Mouse (Mus musculus) embryonic facial prominence, embryonic 12.5 days (tissue): ENCODE measurements around the gene Pik3cd. TPM values are rescaled to one million over a fixed set of nuclear protein-coding genes. Genes with fewer than 3 reads are reported as not detected.

ENCODE experiments used
- ATAC-seq: fragments of 200-750 bp; cut with Nextera tagmentation; 2 replicates; pipeline ENCODE4 v1.8.0; 2017; ENCODE audit not compliant: insufficient number of reproducible peaks, insufficient read depth, low FRiP score, low TSS enrichment
- H3K27ac ChIP-seq: fragments of 300-500 bp; sonication (generic); 2 replicates; pipeline ENCODE4 v1.5.1; 2016; ENCODE audit warnings: mild to moderate bottlenecking
- H3K27me3 ChIP-seq: fragments of 300-500 bp; sonication (generic); 2 replicates; pipeline ENCODE4 v1.6.1; 2016; ENCODE audit warnings: mild to moderate bottlenecking, moderate library complexity
- H3K36me3 ChIP-seq: fragments of 300-500 bp; sonication (generic); 2 replicates; pipeline ENCODE4 v1.6.1; 2016; ENCODE audit warnings: mild to moderate bottlenecking
- H3K4me1 ChIP-seq: fragments of 300-500 bp; sonication (generic); 2 replicates; pipeline ENCODE4 v1.6.1; 2016
- H3K4me2 ChIP-seq: fragments of 300-500 bp; sonication (generic); replicated peaks from 2 replicates; pipeline ENCODE4 v1.6.1; 2016; ENCODE audit warnings: mild to moderate bottlenecking, moderate library complexity
- H3K4me3 ChIP-seq: fragments of 300-500 bp; sonication (generic); 2 replicates; pipeline ENCODE4 v1.5.1; 2016; ENCODE audit warnings: mild to moderate bottlenecking
- H3K9ac ChIP-seq: fragments of 300-500 bp; sonication (generic); 2 replicates; pipeline ENCODE4 v1.6.1; 2016; ENCODE audit warnings: mild to moderate bottlenecking, moderate library complexity
- H3K9me3 ChIP-seq: fragments of 300-500 bp; sonication (generic); 2 replicates; pipeline ENCODE4 v1.6.1; 2016; ENCODE audit warnings: mild to moderate bottlenecking, moderate library complexity
- whole genome bisulfite sequencing: fragments of 180-500 bp; shearing (Covaris S2); methylation state at CpG from one replicate; pipeline ENCODE4 v1.1.7; 2016; 5-methylcytosine and 5-hydroxymethylcytosine counted together
- polyA plus RNA-seq: library from polyadenylated mRNA; unstranded; fragments of >200 nt; fragmentation: Nextera tagmentation; extraction: Ambion mirVana; gene quantifications from 2 replicates; pipeline ENCODE4 v1.2.1, GENCODE M21; 2016

Pik3cd gene
- polyA plus RNA-seq, 1 experiment from 2014 or later: 5.5 TPM

- Histone ChIP-seq H3K4me1 (no peaks in the 10 kb centered on the region), H3K4me3 (no peak overlapping the region), H3K9ac (no peak overlapping the region), H3K27ac (no peak overlapping the region), H3K4me2 (no peak overlapping the region), H3K27me3 (no peaks in the 10 kb centered on the region), H3K9me3 (no peaks in the 10 kb centered on the region), H3K36me3 (no peaks in the 10 kb centered on the region)
- no peak for ATAC-seq
- 11% methylated on average over 7 of the region's 7 CpGs for WGBS
These were observed 18.5 kb downstream of the Pik3cd start for GRCm38 (mm10) chr4:149683875-149684274.

GRCm38 (mm10) chr4:149679056-149679770, 23.2 kb downstream of the Pik3cd start:
- Histone ChIP-seq H3K9me3 (no peaks in the 10 kb centered on the region), H3K36me3 (no peaks in the 10 kb centered on the region), H3K9ac (no peak overlapping the region), H3K4me2 (no peak overlapping the region), H3K27me3 (peaks cover 22% of the 10 kb centered on the region; the same call in 1 of the 2 replicates), H3K4me1 (0 out of 2 replicates have a peak, but pooled peaks cover 3% of the 10 kb centered on the region), H3K4me3 (no peak overlapping the region), H3K27ac (no peak overlapping the region)
- ATAC-seq: no peak
- WGBS: 69% methylated on average over 11 of the region's 11 CpGs

- no peaks in the 10 kb centered on the region for H3K9me3 ChIP-seq
- no peak overlapping the region for H3K4me2 ChIP-seq
- H3K9ac ChIP-seq: no peak overlapping the region
- no peaks in the 10 kb centered on the region for H3K36me3 ChIP-seq
- 0 out of 2 replicates have a peak, but pooled peaks cover 3% of the 10 kb centered on the region for H3K4me1 ChIP-seq
- ATAC-seq: no peak
- H3K27ac ChIP-seq: no peak overlapping the region
- no peak overlapping the region for H3K4me3 ChIP-seq
- H3K27me3 ChIP-seq: peaks cover 31% of the 10 kb centered on the region; the same call in 1 of the 2 replicates
- 50% methylated on average over 1 of the region's 1 CpGs for WGBS
These were observed 24.4 kb downstream of the Pik3cd start for GRCm38 (mm10) chr4:149678006-149678405.

GRCm38 (mm10) chr4:149675378-149676261, 26.8 kb downstream of the Pik3cd start:
- WGBS: 2% methylated on average over 59 of the region's 60 CpGs
- Histone ChIP-seq H3K36me3 (no peaks in the 10 kb centered on the region), H3K4me2 (peak overlapping the region; percentile 92), H3K4me1 (0 out of 2 replicates have a peak, but pooled peaks cover 3% of the 10 kb centered on the region), H3K9me3 (no peaks in the 10 kb centered on the region), H3K4me3 (peak overlapping the region; percentile 61), H3K27ac (no peak overlapping the region), H3K9ac (peak overlapping the region; percentile 61), H3K27me3 (peaks cover 31% of the 10 kb centered on the region; the same call in 1 of the 2 replicates)
- peak; percentile 81 for ATAC-seq

- Histone ChIP-seq H3K9me3 (no peaks in the 10 kb centered on the region), H3K4me3 (peak overlapping the region; percentile 61), H3K4me2 (peak overlapping the region; percentile 92), H3K4me1 (0 out of 2 replicates have a peak, but pooled peaks cover 3% of the 10 kb centered on the region), H3K27ac (no peak overlapping the region), H3K36me3 (no peaks in the 10 kb centered on the region), H3K9ac (peak overlapping the region; percentile 61; the same call in 1 of the 2 replicates), H3K27me3 (peaks cover 31% of the 10 kb centered on the region; the same call in 1 of the 2 replicates)
- WGBS: 9% methylated on average over 8 of the region's 8 CpGs
- ATAC-seq: no peak
These were observed 27.5 kb downstream of the Pik3cd start for GRCm38 (mm10) chr4:149674814-149675377.

- Histone ChIP-seq H3K27ac (no peak overlapping the region), H3K9me3 (no peaks in the 10 kb centered on the region), H3K36me3 (no peaks in the 10 kb centered on the region), H3K27me3 (peaks cover 31% of the 10 kb centered on the region; the same call in 1 of the 2 replicates), H3K4me3 (no peak overlapping the region), H3K4me1 (0 out of 2 replicates have a peak, but pooled peaks cover 3% of the 10 kb centered on the region), H3K4me2 (no peak overlapping the region), H3K9ac (no peak overlapping the region)
- WGBS: 92% methylated on average over 5 of the region's 5 CpGs
- ATAC-seq: no peak
These were observed 29.6 kb downstream of the Pik3cd start for GRCm38 (mm10) chr4:149672747-149673146.

- Histone ChIP-seq H3K4me2 (no peak overlapping the region), H3K27me3 (peaks cover 27% of the 10 kb centered on the region; the same call in 1 of the 2 replicates), H3K9ac (no peak overlapping the region), H3K4me1 (0 out of 2 replicates have a peak, but pooled peaks cover 3% of the 10 kb centered on the region), H3K27ac (no peak overlapping the region), H3K36me3 (no peaks in the 10 kb centered on the region), H3K4me3 (no peak overlapping the region), H3K9me3 (no peaks in the 10 kb centered on the region)
- WGBS: 97% methylated on average over 6 of the region's 6 CpGs
- no peak for ATAC-seq
These were observed 31.2 kb downstream of the Pik3cd start for GRCm38 (mm10) chr4:149671175-149671574.

- Histone ChIP-seq H3K27ac (no peak overlapping the region), H3K9me3 (no peaks in the 10 kb centered on the region), H3K4me2 (no peak overlapping the region), H3K36me3 (no peaks in the 10 kb centered on the region), H3K4me3 (no peak overlapping the region), H3K4me1 (no peaks in the 10 kb centered on the region), H3K9ac (no peak overlapping the region), H3K27me3 (no peaks in the 10 kb centered on the region)
- no peak for ATAC-seq
- 91% methylated on average over 6 of the region's 6 CpGs for WGBS
These were observed 36.7 kb downstream of the Pik3cd start for GRCm38 (mm10) chr4:149665692-149666090.

GRCm38 (mm10) chr4:149665016-149665691, 37.2 kb downstream of the Pik3cd start:
- ATAC-seq: no peak

GRCm38 (mm10) chr4:149663849-149664503, 38.4 kb downstream of the Pik3cd start:
- no peak overlapping the region for H3K27ac ChIP-seq
- WGBS: 75% methylated on average over 7 of the region's 7 CpGs
- H3K36me3 ChIP-seq: no peaks in the 10 kb centered on the region
- H3K27me3 ChIP-seq: no peaks in the 10 kb centered on the region
- H3K4me2 ChIP-seq: no peak overlapping the region
- no peak overlapping the region for H3K9ac ChIP-seq
- H3K4me1 ChIP-seq: no peaks in the 10 kb centered on the region; the same call in 1 of the 2 replicates
- H3K9me3 ChIP-seq: no peaks in the 10 kb centered on the region
- ATAC-seq: no peak
- no peak overlapping the region for H3K4me3 ChIP-seq

More at GRCm38 (mm10) chr4:149665016-149665691, 37.2 kb downstream of the Pik3cd start:
- Histone ChIP-seq H3K27ac (no peak overlapping the region), H3K9ac (no peak overlapping the region), H3K4me3 (no peak overlapping the region), H3K36me3 (no peaks in the 10 kb centered on the region), H3K9me3 (no peaks in the 10 kb centered on the region), H3K27me3 (no peaks in the 10 kb centered on the region), H3K4me1 (no peaks in the 10 kb centered on the region), H3K4me2 (no peak overlapping the region)
- 77% methylated on average over 6 of the region's 6 CpGs for WGBS
